Mouse (Mus musculus) R1 (cell line): ENCODE results near the gene Gm19668.
"Not testable (repeated sequence)": the region's sequence is repeated elsewhere in the genome, so short reads cannot be mapped to it uniquely, and the experiment has no call there.

ENCODE experiments used
- DNase-seq: peaks from one replicate; pipeline ENCODE4 v3.0.0-alpha.2; 2018; ENCODE audit warnings: low read depth, low spot score

Gm19668 gene

DNA sequence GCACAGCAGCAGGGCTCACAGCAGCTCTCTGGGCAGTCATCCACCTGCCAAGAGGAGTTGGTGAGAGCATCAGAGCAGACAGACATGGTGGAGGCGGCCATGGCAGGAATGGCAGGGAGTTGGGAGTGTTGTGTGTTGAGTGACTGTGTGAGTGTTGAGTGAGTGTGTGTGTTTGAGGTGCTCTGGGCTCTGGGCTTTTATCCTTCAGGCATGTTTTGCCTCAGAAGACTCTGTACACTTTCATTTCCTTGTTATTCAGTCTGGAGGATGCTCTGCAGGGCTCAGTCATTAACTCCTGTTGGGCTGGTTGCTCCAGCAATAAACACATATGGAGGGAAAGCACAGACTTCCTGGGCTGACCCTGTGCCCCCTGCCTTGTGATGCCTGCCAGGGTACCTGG, 27.7 kb downstream of the Gm19668 start, which contains the start of gene Gm3238:
Gene Gm3238, minus strand, starts transcription at position 101 of the 400 bp plus-strand sequence.
- DNase-seq: not testable (repeated sequence)

DNA sequence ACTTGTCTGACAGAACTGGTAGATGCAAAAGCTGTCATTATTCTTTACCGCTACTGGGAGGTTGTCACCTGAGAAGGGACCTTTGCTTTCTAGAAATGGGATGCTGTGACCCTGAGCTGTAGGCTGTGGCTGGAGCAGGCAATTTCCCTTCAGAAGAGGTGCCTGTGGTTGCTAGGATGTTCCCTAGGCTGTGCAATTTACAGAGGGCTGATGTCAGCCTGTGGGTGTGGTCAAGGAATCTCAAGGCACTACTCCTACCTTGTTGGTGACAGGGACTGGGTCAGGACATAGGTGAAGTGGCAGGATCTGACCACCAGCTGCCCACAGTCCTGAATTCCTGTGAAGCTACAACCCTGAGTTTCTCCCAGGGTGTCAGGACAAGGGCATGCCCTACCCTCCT, 29.2 kb downstream of the Gm19668 start:
- DNase-seq: no peak

DNA sequence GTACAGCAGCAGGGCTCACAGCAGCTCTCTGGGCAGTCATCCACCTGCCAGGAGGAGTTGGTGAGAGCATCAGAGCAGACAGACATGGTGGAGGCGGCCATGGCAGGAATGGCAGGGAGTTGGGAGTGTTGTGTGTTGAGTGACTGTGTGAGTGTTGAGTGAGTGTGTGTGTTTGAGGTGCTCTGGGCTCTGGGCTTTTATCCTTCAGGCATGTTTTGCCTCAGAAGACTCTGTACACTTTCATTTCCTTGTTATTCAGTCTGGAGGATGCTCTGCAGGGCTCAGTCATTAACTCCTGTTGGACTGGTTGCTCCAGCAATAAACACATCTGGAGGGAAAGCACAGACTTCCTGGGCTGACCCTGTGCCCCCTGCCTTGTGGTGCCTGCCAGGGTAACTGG, 39.4 kb downstream of the Gm19668 start, which contains the start of gene Gm3233:
Gene Gm3233, minus strand, starts transcription at position 101 of the 400 bp plus-strand sequence.
- not testable (repeated sequence) for DNase-seq

DNA sequence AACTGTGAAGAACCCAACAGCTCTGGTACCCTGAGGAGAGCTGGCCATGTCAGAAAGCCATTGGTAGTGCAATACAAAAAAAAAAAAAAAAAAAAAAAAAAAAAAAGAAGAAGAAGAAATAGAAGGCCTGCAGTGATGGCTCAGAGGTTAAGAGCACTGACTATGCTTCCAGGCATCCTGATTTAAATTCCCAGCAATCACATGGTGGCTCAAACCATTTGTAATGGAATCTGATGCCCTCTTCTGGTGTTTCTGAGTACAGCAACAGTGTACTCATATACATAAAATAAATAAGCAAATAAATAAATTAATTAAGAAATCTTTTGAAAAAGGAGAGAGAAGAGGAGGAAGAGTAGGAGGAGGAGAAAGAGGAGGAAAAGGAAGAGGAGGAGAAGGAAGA, 45.5 kb downstream of the Gm19668 start:
- DNase-seq: peak; percentile 48

- DNase-seq: not testable (repeated sequence)
These were observed 46.6 kb downstream of the Gm19668 start for GRCm38 (mm10) chr10:77752312-77752711.

GRCm38 (mm10) chr10:77751254-77751653, 47.7 kb downstream of the Gm19668 start, which contains the start of gene Gm9736:
Gm9736 (minus strand) TSS chr10:77751354.
- not testable (repeated sequence) for DNase-seq

GRCm38 (mm10) chr10:77750686-77751085, 48.2 kb downstream of the Gm19668 start:
- DNase-seq: not testable (repeated sequence)
